Mouse (Mus musculus) right cerebral cortex, adult 2 months (tissue): Measurements from ENCODE around the gene Hacd2.

Source experiments
- DNase-seq, 2 experiments: peaks; one replicate each; pipeline ENCODE4 v3.0.0; 2021 to 2022; ENCODE audit warnings: low spot score in 2 of 2

The Hacd2 gene

GRCm38 (mm10) chr16:35116328-35116956 is 94.2 kb downstream of the Hacd2 start:
- DNase-seq, result no peak

- no peak for DNase-seq
Measured at GRCm38 (mm10) chr16:35117436-35117835, 95.2 kb downstream of the Hacd2 start.

DNA sequence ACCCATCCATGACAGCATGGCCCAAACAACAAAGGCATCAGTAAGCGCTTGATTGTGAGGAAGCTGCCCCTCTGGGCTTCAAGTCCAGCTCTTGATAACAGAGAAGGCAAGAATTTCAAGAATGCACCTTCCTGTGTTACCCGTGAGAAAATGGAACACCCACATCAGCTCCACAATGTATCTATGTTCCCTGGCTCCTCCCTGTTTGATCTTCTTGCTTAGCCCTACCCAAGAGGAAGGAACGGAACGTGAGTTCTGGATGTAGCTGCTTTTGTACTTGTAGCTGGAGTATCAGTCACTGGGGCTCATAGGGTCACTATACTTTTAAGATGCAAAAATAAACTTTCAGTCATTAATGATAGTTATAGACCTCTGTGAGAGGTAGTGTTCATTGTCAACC is 98.4 kb downstream of the Hacd2 start:
- DNase-seq, result no peak

DNA sequence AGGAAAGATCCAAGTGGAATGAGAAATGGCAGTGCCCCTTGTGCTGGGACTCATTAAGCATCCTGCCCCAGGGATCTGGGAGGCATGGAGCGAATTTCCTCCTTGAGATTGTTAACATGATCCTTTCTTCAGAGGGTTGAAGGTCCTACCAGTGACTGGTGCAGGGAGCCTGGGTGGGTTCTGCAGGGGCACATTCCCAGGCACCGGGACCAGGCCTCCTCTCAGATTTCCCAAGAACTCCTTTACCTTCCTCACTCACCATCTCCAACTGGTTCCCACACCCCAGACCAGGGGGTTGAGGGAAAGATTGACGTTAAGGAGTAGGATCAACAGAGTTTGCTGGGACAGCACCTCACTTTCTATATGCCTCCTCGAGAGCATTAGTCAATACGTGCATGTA is 105.0 kb downstream of the Hacd2 start:
- no peak for DNase-seq

- DNase-seq, result no peak
Measured at GRCm38 (mm10) chr16:35130172-35130571, 107.9 kb downstream of the Hacd2 start.

- no peak for DNase-seq
Measured at GRCm38 (mm10) chr16:35139416-35139815, 117.2 kb downstream of the Hacd2 start.

- DNase-seq, result no peak
Measured at GRCm38 (mm10) chr16:35139873-35140619, 117.8 kb downstream of the Hacd2 start.

- no peak for DNase-seq
Measured at GRCm38 (mm10) chr16:35140620-35140975, 118.4 kb downstream of the Hacd2 start.

DNA sequence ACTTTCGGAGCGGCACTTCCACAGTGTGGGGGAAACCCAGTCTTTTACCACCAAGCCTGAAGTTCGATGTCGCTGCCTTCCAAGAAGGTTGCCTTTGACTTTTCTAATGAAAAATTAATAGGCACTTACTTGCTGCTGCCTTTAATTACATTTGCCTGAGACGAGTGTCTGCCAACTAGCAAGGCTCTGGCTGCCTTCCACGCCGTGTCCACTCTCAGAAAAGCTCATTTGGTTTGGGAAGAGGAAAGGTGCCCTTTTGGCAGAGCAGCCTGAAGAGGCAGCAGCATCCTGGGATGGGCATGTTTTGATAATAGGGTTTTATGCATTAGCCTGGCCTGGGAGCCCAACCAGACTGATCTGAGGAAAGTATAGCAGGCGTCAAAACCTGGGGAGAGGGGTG is 119.6 kb downstream of the Hacd2 start:
- DNase-seq, result no peak

DNA sequence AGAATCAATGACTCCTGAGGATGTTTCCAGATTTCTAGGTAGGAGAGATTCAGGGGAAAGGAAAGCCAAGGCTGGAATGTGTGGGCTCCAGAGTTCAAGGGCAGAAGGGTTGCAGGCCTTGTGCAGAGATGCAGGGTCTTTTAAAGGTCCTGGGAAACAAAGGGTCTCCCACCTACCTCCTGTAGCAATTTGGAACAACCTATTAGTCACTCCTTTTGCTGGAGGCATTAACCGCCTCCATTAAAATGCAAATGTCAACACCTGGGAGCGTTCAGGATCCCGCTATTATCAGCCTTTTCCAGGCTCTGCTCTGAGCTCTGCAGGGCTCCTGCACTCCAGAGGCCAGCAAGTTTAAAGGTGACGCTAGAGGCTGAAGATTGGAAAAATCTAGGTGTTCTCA is 123.9 kb downstream of the Hacd2 start:
- DNase-seq, result no peak

DNA sequence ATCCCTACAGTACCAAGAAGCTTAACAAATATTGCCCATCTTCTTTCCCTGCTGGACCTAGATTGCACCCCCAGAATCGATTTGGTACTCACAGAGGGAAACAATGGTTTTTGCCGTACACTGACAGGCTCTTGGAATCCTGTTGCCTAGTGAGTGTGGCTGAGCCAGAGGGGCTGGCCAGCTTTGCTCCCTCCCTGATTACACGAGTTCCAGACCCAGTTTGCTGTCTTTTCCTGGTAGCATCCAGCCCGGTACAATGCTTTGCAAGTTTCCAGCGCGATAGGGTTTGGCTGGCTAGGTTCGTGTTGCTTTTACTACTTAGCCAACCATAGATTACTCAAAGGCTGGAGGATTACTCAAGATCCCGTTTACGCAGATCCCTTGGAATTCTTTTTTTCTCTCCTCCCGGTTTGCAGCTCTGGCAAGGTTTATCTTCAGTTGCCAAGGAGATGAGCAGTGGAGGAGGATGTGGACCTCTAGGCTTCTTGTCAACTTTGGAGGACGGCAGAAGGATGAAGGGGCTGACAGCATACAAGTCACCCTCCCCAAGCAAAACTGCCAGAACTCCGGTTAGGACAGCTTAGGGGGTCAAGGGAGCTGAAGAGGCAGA is 131.0 kb downstream of the Hacd2 start:
- peak in 1 of 2 experiments; percentile 18 for DNase-seq

GRCm38 (mm10) chr16:35154245-35154640 is 132.0 kb downstream of the Hacd2 start:
- DNase-seq, result peak; percentile 59 to 69

DNA sequence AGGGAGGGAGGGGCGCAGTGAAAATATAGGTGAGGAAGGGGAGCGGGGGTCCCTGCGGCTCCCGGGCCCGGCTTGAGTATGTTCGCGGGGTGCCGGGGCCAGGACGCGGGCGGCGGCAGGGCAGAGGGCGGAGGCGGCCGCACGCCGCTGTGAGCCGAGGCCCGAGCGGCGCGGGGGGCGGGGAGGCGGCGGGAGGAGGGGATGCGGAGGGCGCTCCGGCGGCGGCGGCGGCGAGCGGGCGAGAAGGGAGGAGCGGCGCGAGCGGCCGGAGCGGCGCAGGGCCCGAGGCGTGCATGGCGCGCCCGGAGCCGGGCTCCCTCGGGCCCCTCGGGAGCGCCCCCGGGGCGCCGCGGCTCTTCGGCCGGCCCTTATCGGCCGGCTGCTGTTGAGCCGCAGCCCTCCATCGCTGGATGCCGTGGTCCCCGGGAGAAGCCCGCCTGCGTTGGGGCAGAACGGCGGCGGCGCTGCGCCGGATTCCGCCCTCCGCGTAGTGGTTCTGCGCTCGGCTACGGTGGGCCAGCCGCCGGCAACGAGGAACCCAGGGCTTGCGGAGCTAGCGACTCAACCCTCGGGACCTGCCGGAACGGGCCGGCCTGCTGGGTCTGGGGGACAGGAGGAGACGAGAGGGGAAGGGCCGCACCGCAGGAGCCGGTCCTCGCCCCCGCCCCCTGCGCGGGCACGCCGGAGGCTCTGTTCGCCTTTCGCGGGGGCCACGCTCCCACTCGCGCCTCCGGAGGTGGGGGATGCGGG is 132.6 kb downstream of the Hacd2 start, which contains the start of gene Adcy5:
Gene Adcy5, plus strand, starts transcription at position 237 of the 750 bp plus-strand sequence.
- peak; percentile 41 to 43 for DNase-seq

- DNase-seq, result peak; percentile 45 to 51
Measured at GRCm38 (mm10) chr16:35155391-35156305, 133.4 kb downstream of the Hacd2 start.

GRCm38 (mm10) chr16:35156306-35156695 is 134.1 kb downstream of the Hacd2 start:
- DNase-seq, result peak; percentile 14 to 23

DNA sequence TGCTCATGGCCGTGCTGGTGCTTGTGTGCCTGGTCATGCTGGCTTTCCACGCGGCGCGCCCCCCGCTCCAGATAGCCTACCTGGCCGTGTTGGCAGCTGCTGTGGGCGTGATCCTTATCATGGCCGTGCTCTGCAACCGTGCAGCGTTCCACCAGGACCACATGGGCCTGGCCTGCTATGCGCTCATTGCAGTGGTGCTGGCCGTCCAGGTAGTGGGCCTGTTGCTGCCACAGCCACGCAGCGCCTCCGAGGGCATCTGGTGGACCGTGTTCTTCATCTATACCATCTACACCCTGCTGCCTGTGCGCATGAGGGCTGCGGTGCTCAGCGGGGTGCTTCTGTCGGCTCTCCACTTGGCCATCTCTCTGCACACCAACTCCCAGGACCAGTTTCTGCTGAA is 134.6 kb downstream of the Hacd2 start:
- DNase-seq, result peak in 1 of 2 experiments; percentile 17
